Mouse (Mus musculus) hematopoietic stem cell, adult 5-6 weeks (primary cell): Measurements from ENCODE around the gene Olfr957. TPM values are rescaled to one million over a fixed set of nuclear protein-coding genes. Genes with fewer than 3 reads are reported as not detected.
A peak's percentile ranks its signal among the peaks of the same experiment; 100 is the strongest.

Experiments
- ATAC-seq, 2 experiments: fragments of 125-278 bp in 1 of 2; replicated peaks in 1 of 2; 2 replicates each; pipeline ENCODE4 v1.8.0; 2016 to 2017; ENCODE audit warnings: inconsistent platforms in 2 of 2, mild to moderate bottlenecking in 2 of 2, moderate number of reproducible peaks in 2 of 2, low read depth in 1 of 2, moderate TSS enrichment in 1 of 2; ENCODE audit not compliant: low FRiP score in 2 of 2, poor library complexity in 2 of 2, severe bottlenecking in 2 of 2, insufficient read depth in 1 of 2, low TSS enrichment in 1 of 2
- total RNA-seq: library from RNA; stranded (forward); fragments of 172-1452, 232-1000 nt; gene quantifications from 2 replicates; pipeline ENCODE4 v1.2.3, GENCODE M21; 2017

Olfr957 gene
- total RNA-seq: not detected in 2 replicates

GRCm38 (mm10) chr9:39515531-39515930 lies at the start of gene Olfr957:
Gene Olfr957 (minus strand): TSS chr9:39515809.
- no peak for ATAC-seq

GRCm38 (mm10) chr9:39558349-39558647 lies 42.7 kb upstream of the Olfr957 start:
- no peak for ATAC-seq

GRCm38 (mm10) chr9:39557529-39558348 lies 42.1 kb upstream of the Olfr957 start:
- ATAC-seq: no peak

- ATAC-seq: no peak
Measured at GRCm38 (mm10) chr9:39553946-39554345, 38.3 kb upstream of the Olfr957 start, which contains the start of gene Olfr958. Gene Olfr958 (minus strand): TSS chr9:39554054.

- ATAC-seq: no peak
Measured at GRCm38 (mm10) chr9:39550806-39551205, 35.2 kb upstream of the Olfr957 start.

- ATAC-seq: no peak
Measured at GRCm38 (mm10) chr9:39523616-39524285, 8.1 kb upstream of the Olfr957 start.

GRCm38 (mm10) chr9:39518595-39518994 lies 3.0 kb upstream of the Olfr957 start:
- no peak for ATAC-seq

- ATAC-seq: no peak
Measured at GRCm38 (mm10) chr9:39509412-39509811, 6.2 kb downstream of the Olfr957 start.

- peak; percentile 37 to 58; a peak in 1 of 4 replicates for ATAC-seq
Measured at GRCm38 (mm10) chr9:39508998-39509397, 6.6 kb downstream of the Olfr957 start.

- ATAC-seq: no peak
Measured at GRCm38 (mm10) chr9:39493895-39494294, 21.7 kb downstream of the Olfr957 start, which contains the start of gene Olfr44. Gene Olfr44 (minus strand): TSS chr9:39493995.

GRCm38 (mm10) chr9:39471844-39472243 lies 43.8 kb downstream of the Olfr957 start, which contains the start of gene Olfr955:
Gene Olfr955 (minus strand): TSS chr9:39471944.
- ATAC-seq: no peak

Other genes with a start within 250 kb of the Olfr957 start
- gene Olfr945, start 239.0 kb downstream of the Olfr957 start, total RNA-seq: not detected in 2 replicates
- not detected in 2 replicates for gene Olfr948, start 189.8 kb downstream of the Olfr957 start, total RNA-seq
- gene Olfr951, start 128.4 kb downstream of the Olfr957 start, total RNA-seq: not detected in 2 replicates
- not detected in 2 replicates for gene Olfr952, start 88.7 kb downstream of the Olfr957 start, total RNA-seq
- gene Olfr954, start 59.1 kb downstream of the Olfr957 start, total RNA-seq: not detected in 2 replicates
- gene Olfr955, start 43.9 kb downstream of the Olfr957 start, total RNA-seq: not detected in 2 replicates
- gene Olfr44, start 21.8 kb downstream of the Olfr957 start, total RNA-seq: not detected in 2 replicates
- gene Olfr958, start 38.2 kb upstream of the Olfr957 start, total RNA-seq: not detected in 2 replicates
- gene Olfr959, start 59.8 kb upstream of the Olfr957 start, total RNA-seq: not detected in 2 replicates
- not detected in 2 replicates for gene AW551984, start 88.6 kb upstream of the Olfr957 start, total RNA-seq
- gene Olfr148, start 94.8 kb upstream of the Olfr957 start, total RNA-seq: not detected in 2 replicates
- not detected in 2 replicates for gene Olfr960, start 105.6 kb upstream of the Olfr957 start, total RNA-seq
- not detected in 2 replicates for gene Olfr961, start 129.3 kb upstream of the Olfr957 start, total RNA-seq
- gene Olfr963, start 151.4 kb upstream of the Olfr957 start, total RNA-seq: not detected in 2 replicates
- gene Olfr149, start 191.3 kb upstream of the Olfr957 start, total RNA-seq: not detected in 2 replicates
- gene Olfr965, start 195.5 kb upstream of the Olfr957 start, total RNA-seq: not detected in 2 replicates
- gene Olfr150, start 215.2 kb upstream of the Olfr957 start, total RNA-seq: not detected in 2 replicates
- not detected in 2 replicates for gene Olfr967, start 230.4 kb upstream of the Olfr957 start, total RNA-seq